Mouse (Mus musculus) brain, embryonic 14.5 days (tissue): Measurements from ENCODE around the gene Syne4. TPM values are rescaled to one million over a fixed set of nuclear protein-coding genes. Genes with fewer than 3 reads are reported as not detected.

Experiments used
- DNase-seq: peaks from one replicate; pipeline ENCODE4 v3.0.0-alpha.2; 2011; ENCODE audit warnings: low read depth
- CTCF ChIP-seq: fragments of 200-500 bp; IDR thresholded peaks from 2 replicates; pipeline ENCODE4 v1.5.1; 2012; ENCODE audit warnings: inconsistent platforms, mild to moderate bottlenecking, moderate library complexity, borderline replicate concordance; ENCODE audit not compliant: insufficient read depth, insufficient read length; ENCODE audit errors: extremely low read depth
- POLR2A ChIP-seq: fragments of 200-500 bp; IDR thresholded peaks from 2 replicates; pipeline ENCODE4 v1.6.1; 2012; ENCODE audit warnings: mild to moderate bottlenecking, inconsistent platforms, borderline replicate concordance; ENCODE audit not compliant: poor library complexity, insufficient read depth, insufficient read length, severe bottlenecking; ENCODE audit errors: extremely low read depth
- polyA plus RNA-seq: library from polyadenylated mRNA; depleted of rRNA; stranded (reverse); fragments of >200 nt; gene quantifications from 2 replicates; pipeline ENCODE4 v1.2.3, GENCODE M21; 2012

Gene Syne4
- polyA plus RNA-seq, 1 experiment: 28.5 TPM

DNA sequence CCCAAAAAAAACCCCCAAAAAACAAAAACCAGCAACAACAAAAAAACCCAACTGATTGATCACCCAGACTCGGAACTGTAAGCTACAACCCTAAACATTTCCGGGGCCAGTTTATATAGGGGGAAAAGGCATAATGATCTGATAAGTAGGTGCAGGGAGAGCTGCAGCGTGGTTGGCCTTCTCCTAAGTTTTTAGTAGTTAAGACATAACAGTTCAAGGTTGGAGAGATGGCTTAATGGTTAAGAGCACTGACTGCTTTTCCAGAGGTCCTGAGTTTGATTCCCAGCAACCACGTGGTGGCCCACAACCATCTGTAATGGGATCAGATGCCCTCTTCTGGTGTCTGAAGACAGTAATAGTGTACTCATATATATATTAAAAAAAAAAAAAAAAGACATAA lies 33.1 kb upstream of the Syne4 start:
- no peak for TF ChIP-seq CTCF
- no peak for TF ChIP-seq POLR2A
- no peak for DNase-seq

GRCm38 (mm10) chr7:30282740-30283139 lies 31.9 kb upstream of the Syne4 start:
- TF ChIP-seq POLR2A (no peak), CTCF (no peak)
- DNase-seq: no peak

- no peak for TF ChIP-seq CTCF
- TF ChIP-seq POLR2A: no peak
- DNase-seq: peak; percentile 22
Measured at GRCm38 (mm10) chr7:30286701-30287410, 27.8 kb upstream of the Syne4 start.

DNA sequence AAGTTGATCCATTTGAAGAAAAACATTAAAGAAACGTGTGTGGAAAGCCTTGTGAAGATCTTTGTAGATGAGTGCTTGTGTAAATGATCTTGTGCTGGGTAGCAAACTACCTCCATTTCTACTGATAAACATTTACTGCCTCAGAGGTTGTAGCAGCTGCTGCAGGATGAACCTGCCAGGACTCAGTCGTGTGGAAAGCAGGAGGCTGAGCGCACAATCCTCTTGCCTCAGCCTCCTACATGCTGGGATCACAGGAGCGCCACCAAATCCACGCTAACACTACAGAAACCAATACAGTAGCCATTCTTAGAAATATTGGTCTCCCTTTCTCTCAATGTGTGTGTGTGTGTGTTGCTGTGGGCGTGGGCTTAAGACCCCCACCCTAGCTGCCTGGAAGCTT lies 26.6 kb upstream of the Syne4 start:
- TF ChIP-seq POLR2A (no peak), CTCF (no peak)
- DNase-seq: no peak

GRCm38 (mm10) chr7:30289071-30289713 lies 25.4 kb upstream of the Syne4 start:
- no peak for DNase-seq
- TF ChIP-seq CTCF (no peak), POLR2A (no peak)

- DNase-seq: peak; percentile 40
Measured at GRCm38 (mm10) chr7:30289714-30290399, 24.8 kb upstream of the Syne4 start.

DNA sequence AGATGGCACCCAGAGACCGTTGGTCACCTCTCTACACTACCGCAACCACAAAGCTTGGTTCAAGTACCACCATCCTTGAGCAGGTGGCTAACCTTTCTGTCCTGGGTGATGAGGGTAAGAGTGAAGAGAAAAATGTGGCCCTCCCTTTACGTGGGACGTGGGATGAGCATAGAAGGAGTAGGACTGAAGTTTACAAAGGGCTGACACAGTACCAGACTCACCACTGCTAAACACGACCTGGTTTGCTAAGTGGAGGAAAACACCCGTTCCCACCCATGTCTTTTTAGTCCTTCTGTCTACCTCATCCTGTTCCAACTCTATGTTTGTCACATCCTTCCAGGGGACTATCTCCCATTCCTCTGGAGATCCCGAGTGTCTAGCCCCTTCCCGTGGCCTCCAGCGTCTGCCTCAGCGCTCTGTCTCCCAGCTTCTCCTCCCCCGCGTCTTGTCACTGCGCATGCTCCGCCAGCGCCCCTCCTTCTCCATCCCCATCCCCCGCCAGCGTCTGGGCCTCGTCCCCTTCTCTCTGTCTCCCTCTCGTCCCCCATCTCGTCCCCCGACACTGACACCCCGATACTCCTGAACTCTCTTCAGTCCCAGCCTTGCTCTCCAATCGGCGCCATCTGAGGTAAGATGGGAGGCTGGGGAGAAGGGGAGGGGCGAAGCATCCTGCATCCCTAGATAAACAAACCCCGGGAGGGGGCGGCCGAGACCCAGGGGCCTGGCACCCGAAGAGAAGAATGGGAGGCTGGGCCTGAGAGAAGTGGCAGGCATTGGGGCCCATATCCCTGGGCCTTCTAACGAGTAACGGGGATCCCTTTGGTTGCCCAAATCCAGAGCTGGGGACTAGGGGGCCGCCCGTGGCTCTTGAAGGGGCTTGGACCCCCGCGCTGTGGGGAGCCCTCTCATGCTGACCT lies 23.1 kb upstream of the Syne4 start, which contains the start of gene Clip3:
Gene Clip3, plus strand, starts transcription at position 514 of the 917 bp plus-strand sequence.
- peak; percentile 94 for DNase-seq
- TF ChIP-seq POLR2A (peak; percentile 49; the same call in 1 of the 2 replicates), CTCF (0 out of 2 replicates have a peak, but pooled peaks have one; percentile 1)

More at GRCm38 (mm10) chr7:30289714-30290399, 24.8 kb upstream of the Syne4 start:
- TF ChIP-seq CTCF (no peak), POLR2A (no peak)

- TF ChIP-seq CTCF: no peak
- no peak for TF ChIP-seq POLR2A
- DNase-seq: peak; percentile 52
Measured at GRCm38 (mm10) chr7:30293795-30294194, 20.8 kb upstream of the Syne4 start.

GRCm38 (mm10) chr7:30294296-30294695 lies 20.3 kb upstream of the Syne4 start:
- DNase-seq: no peak
- TF ChIP-seq POLR2A (no peak), CTCF (no peak)

- DNase-seq: no peak
- TF ChIP-seq POLR2A (no peak), CTCF (no peak)
Measured at GRCm38 (mm10) chr7:30295103-30295502, 19.5 kb upstream of the Syne4 start.
